Mouse (Mus musculus): ENCODE measurements around the gene Gm10563.
"Not testable (repeated sequence)": the region's sequence is repeated elsewhere in the genome, so short reads cannot be mapped to it uniquely, and the experiment has no call there.

GRCm38 (mm10) chr4:155683670-155684277 is 38.6 kb upstream of the Gm10563 start:
- TF ChIP-seq POLR2A (IDR thresholded peaks at IDR 0.05; ENCODE audit: insufficient read length, low read depth); MAX (IDR thresholded peaks at IDR 0.05; ENCODE audit: low read depth); TCF12 (IDR thresholded peaks at IDR 0.05; ENCODE audit: insufficient read depth, poor library complexity, severe bottlenecking); MYOG (IDR thresholded peaks at IDR 0.05; ENCODE audit: control insufficient read depth in 1 of 3, insufficient read depth in 1 of 3, insufficient read length in 2 of 3, low read depth in 2 of 3); E2F4 (IDR thresholded peaks at IDR 0.05; ENCODE audit: insufficient read depth); POLR2AphosphoS2 (IDR thresholded peaks at IDR 0.05; ENCODE audit: insufficient read length, low read depth); USF1 (IDR thresholded peaks at IDR 0.05; ENCODE audit: low read depth); TCF3 (IDR thresholded peaks at IDR 0.05; ENCODE audit: insufficient read length, low read depth); CEBPB (IDR thresholded peaks at IDR 0.05; ENCODE audit: insufficient read depth, poor library complexity, severe bottlenecking); SRF (IDR thresholded peaks at IDR 0.05; ENCODE audit: control insufficient read depth, insufficient read length, low read depth); MYOD1 (IDR thresholded peaks at IDR 0.05; ENCODE audit: control insufficient read depth in 1 of 3, insufficient read length in 2 of 3, low read depth in 2 of 3): not testable (repeated sequence)
